Mouse (Mus musculus) bone marrow, adult 2 months (tissue): ENCODE measurements at regions not wholly inside any gene's neighbourhood (a gene's known extent, or its start where the extent isn't known, plus 50 kb on each side); places are given as distances from the start of the nearest gene placed in this dataset.

Source experiments
- CTCF ChIP-seq: fragments of 200-500 bp; IDR thresholded peaks from 2 replicates; pipeline ENCODE4 v1.5.1; 2011; ENCODE audit warnings: low read length, control low read depth; ENCODE audit not compliant: control insufficient read depth, insufficient read depth
- POLR2A ChIP-seq: fragments of 200-500 bp; IDR thresholded peaks from 2 replicates; pipeline ENCODE4 v1.6.1; 2011; ENCODE audit warnings: low read depth, mild to moderate bottlenecking, control low read depth, low read length, borderline replicate concordance; ENCODE audit not compliant: control insufficient read depth

- TF ChIP-seq CTCF (no peak), POLR2A (no peak)
These were observed 100.4 kb upstream of the Tbx3 start for GRCm38 (mm10) chr5:119570054-119570453.
